Mouse (Mus musculus) embryonic fibroblast, embryonic 13.5 days (primary cell): ENCODE measurements at regions not wholly inside any gene's neighbourhood (a gene's known extent, or its start where the extent isn't known, plus 50 kb on each side); places are given as distances from the start of the nearest gene placed in this dataset.

ENCODE experiments used
- H3K27ac ChIP-seq: 2 replicates; pipeline ENCODE4 v1.5.1; 2012; ENCODE audit warnings: low read length, control low read depth, inconsistent platforms; ENCODE audit not compliant: insufficient read depth
- H3K4me1 ChIP-seq: 2 replicates; pipeline ENCODE4 v1.6.1; 2011; ENCODE audit warnings: low read length; ENCODE audit not compliant: control insufficient read depth, insufficient read depth
- H3K4me3 ChIP-seq: 2 replicates; pipeline ENCODE4 v1.5.1; 2011; ENCODE audit warnings: mild to moderate bottlenecking, control low read depth, low read length; ENCODE audit not compliant: insufficient read depth
- CTCF ChIP-seq: IDR thresholded peaks from 2 replicates; pipeline ENCODE4 v1.5.1; 2011; ENCODE audit warnings: mild to moderate bottlenecking, control low read depth, low read length, moderate library complexity, borderline replicate concordance; ENCODE audit not compliant: insufficient read depth
- POLR2A ChIP-seq: IDR thresholded peaks from 2 replicates; pipeline ENCODE4 v1.6.1; 2011; ENCODE audit warnings: low read depth, mild to moderate bottlenecking, control low read depth, low read length, moderate library complexity

DNA sequence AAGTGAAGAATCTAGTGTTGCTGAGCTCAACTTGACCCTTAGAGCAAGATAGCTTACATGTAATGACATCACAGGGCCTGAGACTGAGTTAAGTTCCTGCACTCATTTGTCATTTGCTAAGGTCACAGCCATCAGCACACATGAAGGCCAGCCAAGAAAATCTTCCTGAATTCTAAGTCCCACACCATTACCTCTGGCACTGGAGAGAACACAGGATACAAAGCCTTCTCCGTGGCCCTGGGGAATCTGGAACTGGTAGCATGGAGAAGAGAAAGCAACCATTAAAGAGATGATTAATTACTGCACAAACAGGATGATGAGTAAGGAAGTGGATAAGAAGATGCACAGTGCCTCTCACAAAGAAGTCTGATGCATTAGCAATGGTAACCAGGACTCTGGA, 232.0 kb downstream of the Wdr72 start:
- no peak overlapping the region for H3K4me3 ChIP-seq
- no peak overlapping the region for H3K27ac ChIP-seq
- H3K4me1 ChIP-seq: no peaks in the 10 kb centered on the region
- TF ChIP-seq CTCF (no peak), POLR2A (no peak)

DNA sequence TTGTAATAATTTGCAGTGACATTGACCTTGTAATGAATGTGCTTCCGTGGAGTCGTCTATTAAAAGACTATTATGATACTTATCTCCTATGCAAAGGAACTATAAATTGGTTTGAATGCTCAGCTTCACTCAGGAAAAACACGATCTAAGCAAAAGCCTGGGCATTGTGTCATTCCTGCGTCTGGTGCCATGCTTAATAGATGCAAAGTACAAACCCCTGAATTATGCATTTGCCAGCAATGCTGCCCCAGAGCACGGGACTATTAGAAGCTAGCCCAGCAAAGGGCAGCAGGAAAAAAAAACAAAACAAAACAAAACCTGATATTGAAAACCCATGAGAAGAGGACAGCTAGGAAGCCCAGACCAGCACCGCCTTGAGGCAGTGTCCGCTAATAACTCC, 234.9 kb downstream of the Wdr72 start:
- no peak for TF ChIP-seq CTCF

DNA sequence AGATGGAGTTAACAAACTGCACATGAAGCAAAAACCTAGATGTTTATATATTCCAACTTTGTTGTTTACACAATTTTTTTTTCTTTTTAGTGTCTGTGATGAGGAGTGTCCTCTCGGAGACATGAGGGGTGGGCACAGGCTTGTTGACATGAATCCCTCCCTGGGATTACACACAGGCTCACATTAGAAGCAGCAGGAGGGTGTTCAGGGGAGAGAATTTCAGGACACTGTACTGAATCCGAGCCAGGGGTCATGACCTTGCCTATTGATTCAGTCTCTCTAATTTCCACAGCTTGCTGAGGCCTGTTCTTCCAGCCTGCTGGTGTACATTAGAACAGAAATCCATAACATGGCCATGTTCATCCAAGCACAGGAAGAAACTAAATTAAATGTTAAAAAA, 238.6 kb downstream of the Wdr72 start:
- H3K4me3 ChIP-seq: no peak overlapping the region
- no peak overlapping the region for H3K27ac ChIP-seq
- no peak for TF ChIP-seq POLR2A
- no peak for TF ChIP-seq CTCF
- no peaks in the 10 kb centered on the region for H3K4me1 ChIP-seq

More for the DNA sequence above, 234.9 kb downstream of the Wdr72 start:
- H3K27ac ChIP-seq: no peak overlapping the region
- H3K4me1 ChIP-seq: no peaks in the 10 kb centered on the region
- H3K4me3 ChIP-seq: no peak overlapping the region

DNA sequence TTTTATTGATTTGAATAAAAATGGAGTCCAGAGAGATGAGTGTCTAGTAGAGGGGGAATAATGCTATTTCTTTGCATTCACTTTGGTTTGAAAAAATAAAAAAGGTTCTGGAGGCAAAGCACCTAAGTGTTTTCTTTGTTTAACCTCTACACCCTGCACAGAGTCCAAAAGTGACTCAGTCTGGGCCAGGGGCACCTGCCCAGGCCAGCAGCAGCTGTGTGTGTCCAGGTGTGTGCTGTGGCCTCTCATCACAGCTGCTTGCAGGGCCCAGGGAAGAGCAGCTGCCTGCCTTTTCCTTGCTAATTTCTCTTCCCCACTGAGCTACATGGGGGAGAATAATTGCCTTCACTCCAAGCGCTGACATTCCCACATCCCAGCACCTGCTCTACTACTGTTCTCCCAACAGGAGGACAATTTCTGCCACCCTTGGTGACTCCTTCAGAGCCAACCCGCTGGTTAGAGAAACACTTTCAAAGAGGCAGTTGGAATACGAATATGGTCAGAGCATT, 255.8 kb downstream of the Wdr72 start:
- Histone ChIP-seq H3K4me3 (no peak overlapping the region), H3K4me1 (no peaks in the 10 kb centered on the region), H3K27ac (no peak overlapping the region)
- no peak for TF ChIP-seq CTCF
- no peak for TF ChIP-seq POLR2A

DNA sequence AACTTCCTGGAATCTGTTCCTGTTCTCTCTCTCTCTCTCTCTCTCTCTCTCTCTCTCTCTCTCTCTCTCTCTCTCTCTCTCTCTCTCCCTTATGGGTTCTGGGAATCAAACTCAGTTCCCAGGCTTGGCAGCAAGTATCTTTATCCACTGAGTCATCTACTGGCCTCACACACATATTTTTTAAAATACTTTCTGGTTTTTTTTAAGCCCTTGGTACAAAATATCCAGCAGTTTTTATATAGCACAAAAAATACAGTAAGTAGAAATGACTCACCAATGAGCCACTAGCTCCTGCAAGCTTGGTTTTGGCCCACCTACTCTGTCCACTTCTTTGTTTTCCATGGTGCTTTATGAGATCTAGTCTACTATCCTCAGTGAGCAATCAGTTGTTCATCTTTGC, 266.0 kb downstream of the Wdr72 start:
- peak overlapping the region; percentile 90 for H3K27ac ChIP-seq
- no peak overlapping the region for H3K4me3 ChIP-seq
- H3K4me1 ChIP-seq: no peaks in the 10 kb centered on the region; the same call in 1 of the 2 replicates
- TF ChIP-seq CTCF: no peak
- TF ChIP-seq POLR2A: no peak

DNA sequence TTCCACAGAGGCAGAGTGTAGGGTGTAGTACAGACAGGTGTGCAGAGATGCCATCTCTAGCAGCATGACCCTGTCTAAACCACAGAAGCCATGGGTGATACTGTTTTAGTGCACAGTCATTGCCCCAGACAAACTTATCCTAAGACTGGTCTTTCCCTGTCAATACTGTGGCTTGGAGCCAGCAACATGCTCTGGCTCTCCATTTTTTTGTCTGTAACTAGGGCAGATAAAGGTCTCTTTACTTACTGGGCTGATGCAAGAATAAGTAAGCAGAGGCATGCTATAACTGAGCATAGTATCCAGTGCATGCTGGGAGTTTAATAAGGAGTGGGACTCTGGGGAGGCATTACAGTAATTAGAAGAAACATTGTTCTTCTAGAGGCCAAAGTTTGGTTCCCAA, 267.0 kb downstream of the Wdr72 start:
- TF ChIP-seq POLR2A: no peak
- TF ChIP-seq CTCF: no peak
- H3K4me3 ChIP-seq: no peak overlapping the region
- H3K27ac ChIP-seq: no peak overlapping the region
- no peaks in the 10 kb centered on the region; the same call in 1 of the 2 replicates for H3K4me1 ChIP-seq

DNA sequence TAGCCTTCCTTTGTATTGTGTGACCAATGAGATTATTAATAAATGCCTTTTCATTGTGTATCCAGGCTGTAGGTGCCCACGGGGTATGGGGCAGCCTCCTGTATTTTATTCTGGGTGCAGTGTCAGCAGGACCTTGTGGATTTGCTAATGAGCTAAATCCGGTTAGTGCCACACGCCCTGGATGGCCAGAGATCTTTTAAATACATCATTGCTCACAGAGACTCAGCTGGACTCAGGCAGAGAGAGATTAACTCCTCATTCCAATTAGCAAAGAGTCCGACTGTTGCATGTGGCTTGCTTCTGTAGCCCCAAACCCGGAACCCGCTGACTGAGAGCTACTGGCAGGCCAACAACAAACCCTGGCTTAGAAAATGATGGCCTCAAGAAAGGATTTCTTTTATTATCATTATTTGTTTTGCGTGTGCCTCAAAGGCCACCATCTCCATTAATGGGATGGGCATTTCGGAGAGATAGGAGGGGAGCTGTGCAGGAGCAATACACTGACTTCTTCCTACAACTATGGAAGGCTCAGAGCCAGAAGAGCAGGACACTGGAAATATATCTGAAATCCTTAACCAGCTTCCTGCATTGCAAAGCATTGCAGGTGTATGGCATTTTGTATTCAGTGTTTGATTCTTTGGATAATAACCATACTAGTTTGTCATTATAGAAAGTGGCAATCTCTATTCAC, 274.2 kb downstream of the Wdr72 start:
- TF ChIP-seq POLR2A: no peak
- TF ChIP-seq CTCF: no peak
- Histone ChIP-seq H3K4me3 (no peak overlapping the region), H3K27ac (no peak overlapping the region), H3K4me1 (no peaks in the 10 kb centered on the region)

DNA sequence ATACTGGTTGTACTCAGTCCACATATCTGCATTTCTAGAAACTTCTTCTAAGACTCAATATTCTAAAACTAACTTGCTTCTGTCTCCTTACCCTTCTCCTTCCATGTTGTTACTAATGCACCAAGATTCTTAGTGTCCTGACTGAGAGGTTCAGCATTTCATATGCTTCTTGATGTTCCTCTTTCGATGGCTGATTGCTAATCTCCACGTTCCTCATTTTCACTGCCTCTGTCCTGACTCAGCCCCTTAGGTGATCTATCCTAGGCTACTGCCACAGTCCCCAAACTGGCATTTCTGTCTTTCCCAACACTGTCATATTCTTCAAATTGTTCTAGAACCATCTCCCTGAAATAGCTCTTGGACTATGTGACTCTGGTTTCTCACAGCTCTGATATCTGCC, 315.4 kb downstream of the Wdr72 start:
- no peak overlapping the region for H3K4me3 ChIP-seq
- TF ChIP-seq POLR2A (no peak), CTCF (no peak)
- no peaks in the 10 kb centered on the region for H3K4me1 ChIP-seq
- H3K27ac ChIP-seq: no peak overlapping the region

DNA sequence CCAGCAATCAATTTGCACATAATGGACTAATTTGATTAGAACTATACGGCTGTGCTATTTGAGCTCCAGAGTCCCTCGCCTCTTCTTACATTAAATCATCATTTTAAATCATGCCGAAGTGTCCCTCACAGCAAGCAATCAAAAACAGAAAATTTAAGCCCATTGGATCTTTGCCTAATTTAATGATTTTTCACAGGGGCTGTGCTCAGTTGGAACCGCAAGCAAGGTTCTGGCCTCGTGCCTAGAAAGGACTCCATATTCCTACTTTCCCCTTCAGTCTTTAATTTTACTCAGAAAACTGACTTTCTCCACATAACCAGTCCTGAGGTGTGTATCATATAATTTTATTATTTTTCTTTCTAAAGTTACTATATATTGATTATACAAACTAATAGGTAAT, 339.8 kb downstream of the Wdr72 start:
- Histone ChIP-seq H3K4me3 (no peak overlapping the region), H3K4me1 (no peaks in the 10 kb centered on the region), H3K27ac (no peak overlapping the region)
- TF ChIP-seq POLR2A: no peak
- no peak for TF ChIP-seq CTCF

DNA sequence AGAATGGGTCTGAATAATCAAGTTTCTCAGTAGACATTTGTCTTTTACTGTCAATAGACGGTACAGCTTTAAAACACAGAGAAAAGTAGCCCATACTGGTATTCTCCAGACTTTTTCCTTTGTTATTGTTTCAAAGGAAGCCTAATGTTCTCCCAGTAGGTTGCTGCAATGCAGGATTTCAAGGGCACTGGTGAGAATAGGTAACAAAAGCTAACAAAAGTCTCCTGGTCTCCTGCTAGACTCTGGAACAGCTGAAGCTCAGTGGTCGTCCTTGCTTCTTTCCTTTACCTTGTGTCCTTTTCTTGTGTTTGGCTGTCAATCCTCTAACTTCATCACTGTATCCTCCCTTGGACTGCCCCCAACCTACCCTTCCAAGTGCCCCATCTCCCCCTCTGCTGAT, 350.9 kb downstream of the Wdr72 start:
- TF ChIP-seq CTCF: no peak
- no peak for TF ChIP-seq POLR2A
- no peaks in the 10 kb centered on the region for H3K4me1 ChIP-seq
- H3K4me3 ChIP-seq: no peak overlapping the region
- no peak overlapping the region for H3K27ac ChIP-seq

DNA sequence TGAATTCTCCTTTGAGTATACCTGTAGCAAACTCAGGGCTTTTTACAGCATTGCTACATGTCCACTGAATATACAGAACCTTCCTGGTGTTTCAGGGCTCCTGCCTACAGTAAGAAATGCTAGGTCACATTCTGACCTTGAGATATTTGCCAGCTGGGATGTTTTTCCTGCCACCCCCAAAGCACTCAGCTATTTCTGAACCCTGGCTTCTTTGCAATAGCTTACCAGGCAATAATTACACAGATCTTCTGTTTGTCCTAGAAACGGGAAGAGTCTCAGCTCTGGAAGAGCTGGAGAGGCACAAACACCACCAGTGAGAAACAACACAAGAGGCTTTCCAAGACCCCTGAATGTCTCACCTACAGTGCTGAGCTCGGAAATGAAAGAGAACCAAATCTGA, 366.7 kb downstream of the Wdr72 start:
- TF ChIP-seq POLR2A (no peak), CTCF (no peak)
- Histone ChIP-seq H3K4me3 (no peak overlapping the region), H3K4me1 (no peaks in the 10 kb centered on the region), H3K27ac (no peak overlapping the region)
